Mouse (Mus musculus): ENCODE measurements around the gene A630089N07Rik.
A peak's percentile ranks its signal among the peaks of the same experiment; 100 is the strongest.
"Not testable (repeated sequence)": the region's sequence is repeated elsewhere in the genome, so short reads cannot be mapped to it uniquely, and the experiment has no call there.

The A630089N07Rik gene

DNA sequence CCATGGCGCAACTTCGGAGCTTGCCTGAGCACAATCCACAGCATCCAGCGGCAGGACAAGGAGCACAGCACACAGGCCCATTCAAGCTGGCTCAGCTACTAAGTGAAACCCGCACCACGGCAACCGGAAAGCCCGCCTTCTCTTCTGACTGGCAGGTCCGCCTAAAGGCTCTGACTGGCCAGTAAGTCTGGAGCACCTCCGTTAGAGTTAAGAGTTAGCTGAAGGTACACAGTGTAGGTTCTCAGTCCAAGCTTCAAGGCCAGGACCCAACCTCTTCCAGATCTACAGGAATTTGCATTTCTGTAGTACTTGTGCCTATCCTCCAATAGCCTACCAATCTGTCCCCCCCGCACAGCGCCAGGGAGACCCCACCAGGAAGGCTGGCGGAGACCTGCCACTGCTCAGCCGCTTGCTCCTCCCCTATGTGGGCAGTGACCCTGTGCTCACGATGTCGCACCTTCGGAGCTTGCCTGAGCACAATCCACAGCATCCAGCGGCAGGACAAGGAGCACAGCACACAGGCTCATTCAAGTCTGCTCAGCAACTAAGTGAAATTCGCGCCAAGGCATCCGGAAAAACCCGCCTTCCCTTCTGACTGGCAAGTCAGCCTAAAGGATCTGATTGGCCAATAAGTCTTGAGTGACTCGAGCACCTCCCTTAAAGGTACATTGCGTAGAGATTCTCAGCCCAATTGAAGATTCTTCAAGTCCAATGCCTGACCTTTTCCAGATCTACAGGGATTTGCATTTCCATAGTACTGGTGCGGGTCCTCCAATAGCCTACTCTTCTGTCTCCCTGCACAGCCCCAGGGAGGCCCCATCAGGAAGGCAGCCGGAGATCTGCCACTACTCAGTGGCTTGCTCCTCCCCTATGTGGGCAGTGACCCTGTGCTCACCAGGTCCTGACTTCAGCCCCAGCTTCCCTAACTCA is at the start of gene A630089N07Rik:
Gene A630089N07Rik, minus strand, starts transcription at position 562 of the 930 bp plus-strand sequence.
- H3K9me3 ChIP-seq (ENCODE audit: low read length): peaks cover 41% of the 10 kb centered on the region
- not testable (repeated sequence) for H3K4me1 ChIP-seq (replicated peaks; ENCODE audit: low read depth, low read length); H3K27me3 ChIP-seq (ENCODE audit: insufficient read depth, low read length); H3K36me3 ChIP-seq (ENCODE audit: insufficient read depth, low read length)
- H3K4me3 ChIP-seq (replicated peaks; ENCODE audit: low read length): peak within 1 kb of the TSS; percentile 84

GRCm38 (mm10) chr16:98107109-98107508 is 24.9 kb upstream of the A630089N07Rik start:
- H3K4me3 ChIP-seq (replicated peaks; ENCODE audit: low read length): peak overlapping the region; percentile 54
- no peaks in the 10 kb centered on the region for H3K27me3 ChIP-seq (ENCODE audit: insufficient read depth, low read length)
- no peaks in the 10 kb centered on the region for H3K36me3 ChIP-seq (ENCODE audit: insufficient read depth, low read length)
- TF ChIP-seq CTCF (conservative IDR thresholded peaks at IDR 0.05; ENCODE audit: low read length) (no peak), NANOG (IDR thresholded peaks at IDR 0.05; ENCODE audit: borderline replicate concordance, low read length) (no peak), POU5F1 (IDR thresholded peaks at IDR 0.05; ENCODE audit: borderline replicate concordance, low read length) (no peak)
- no peaks in the 10 kb centered on the region for H3K4me1 ChIP-seq (replicated peaks; ENCODE audit: low read depth, low read length)
- H3K9me3 ChIP-seq (ENCODE audit: low read length): peaks cover 42% of the 10 kb centered on the region

DNA sequence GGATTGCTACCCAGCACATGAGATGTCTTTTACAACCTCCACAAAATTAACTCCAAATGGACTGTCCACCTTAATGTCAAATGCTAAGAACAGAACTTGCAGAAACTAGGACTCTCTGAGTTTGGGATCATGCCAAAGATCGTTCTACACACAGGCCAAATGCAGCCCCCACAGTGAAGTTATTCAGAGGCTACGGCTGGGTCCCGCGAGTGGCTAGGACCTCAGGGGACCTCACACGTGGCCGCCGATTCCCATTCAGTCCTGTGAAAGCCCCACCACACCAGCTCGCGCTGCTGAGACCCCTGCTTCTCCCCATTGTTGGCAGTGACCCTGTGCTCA is 731 bp downstream of the A630089N07Rik start:
- not testable (repeated sequence) for H3K4me1 ChIP-seq (replicated peaks; ENCODE audit: low read depth, low read length)
- peak overlapping the region; percentile 84 for H3K4me3 ChIP-seq (replicated peaks; ENCODE audit: low read length)

GRCm38 (mm10) chr16:98081140-98081539 is 1.1 kb downstream of the A630089N07Rik start:
- peaks cover 49% of the 10 kb centered on the region for H3K9me3 ChIP-seq (ENCODE audit: low read length)
- not testable (repeated sequence) for H3K36me3 ChIP-seq (ENCODE audit: insufficient read depth, low read length); H3K27me3 ChIP-seq (ENCODE audit: insufficient read depth, low read length); H3K4me1 ChIP-seq (replicated peaks; ENCODE audit: low read depth, low read length)
- peak overlapping the region; percentile 84 for H3K4me3 ChIP-seq (replicated peaks; ENCODE audit: low read length)

More for the DNA sequence above, 731 bp downstream of the A630089N07Rik start:
- H3K36me3 ChIP-seq (ENCODE audit: insufficient read depth, low read length); H3K27me3 ChIP-seq (ENCODE audit: insufficient read depth, low read length): not testable (repeated sequence)
- peaks cover 47% of the 10 kb centered on the region for H3K9me3 ChIP-seq (ENCODE audit: low read length)

DNA sequence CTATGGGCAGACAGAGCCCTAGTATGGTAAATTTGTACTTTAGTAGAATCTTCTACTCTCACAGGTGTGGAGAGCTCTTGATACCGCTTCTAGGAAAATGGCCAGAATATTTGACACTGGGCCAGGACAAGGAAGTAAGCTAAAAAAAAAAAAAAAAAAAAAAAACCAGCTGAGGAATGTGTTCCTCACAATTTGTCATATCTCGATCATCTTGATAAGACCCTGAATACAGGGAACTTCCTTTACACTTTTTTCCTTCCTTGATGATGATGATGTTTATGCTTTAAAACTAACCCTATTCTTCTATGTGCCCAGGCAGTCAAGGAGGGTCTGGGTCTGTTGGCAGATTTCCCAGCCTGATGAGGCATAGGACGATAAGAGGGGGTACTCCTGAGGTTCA is 2.9 kb downstream of the A630089N07Rik start:
- not testable (repeated sequence) for H3K4me3 ChIP-seq (replicated peaks; ENCODE audit: low read length); H3K36me3 ChIP-seq (ENCODE audit: insufficient read depth, low read length); H3K4me1 ChIP-seq (replicated peaks; ENCODE audit: low read depth, low read length); H3K27me3 ChIP-seq (ENCODE audit: insufficient read depth, low read length)
- H3K9me3 ChIP-seq (ENCODE audit: low read length): peaks cover 66% of the 10 kb centered on the region

DNA sequence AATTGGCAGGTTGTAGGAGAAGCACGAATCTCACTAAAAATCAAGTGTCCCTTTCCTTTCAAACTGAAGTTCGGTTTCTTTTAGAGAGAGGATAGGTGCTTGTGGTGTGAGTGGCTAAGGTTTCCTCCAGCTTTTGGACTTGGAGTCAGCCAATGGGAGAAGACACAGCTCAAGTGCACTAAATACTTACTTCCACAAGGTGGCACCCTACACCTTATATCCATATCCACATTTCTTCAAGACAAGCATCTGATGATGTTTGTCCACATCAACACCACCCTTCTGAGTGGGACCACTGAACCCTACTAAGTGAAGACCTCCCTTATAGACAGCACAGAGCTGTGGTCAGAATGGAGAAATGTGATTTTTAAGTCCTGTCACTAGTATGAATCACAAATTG is 40.6 kb downstream of the A630089N07Rik start:
- no peaks in the 10 kb centered on the region for H3K36me3 ChIP-seq (ENCODE audit: insufficient read depth, low read length)
- peaks cover 62% of the 10 kb centered on the region for H3K9me3 ChIP-seq (ENCODE audit: low read length)

GRCm38 (mm10) chr16:98034971-98035370 is 47.3 kb downstream of the A630089N07Rik start:
- not testable (repeated sequence) for H3K36me3 ChIP-seq (ENCODE audit: insufficient read depth, low read length); H3K4me3 ChIP-seq (replicated peaks; ENCODE audit: low read length); H3K27me3 ChIP-seq (ENCODE audit: insufficient read depth, low read length); H3K4me1 ChIP-seq (replicated peaks; ENCODE audit: low read depth, low read length)
- H3K9me3 ChIP-seq (ENCODE audit: low read length): peaks cover 75% of the 10 kb centered on the region

More for the DNA sequence above, 40.6 kb downstream of the A630089N07Rik start:
- H3K4me1 ChIP-seq (replicated peaks; ENCODE audit: low read depth, low read length): no peaks in the 10 kb centered on the region
- no peak overlapping the region for H3K4me3 ChIP-seq (replicated peaks; ENCODE audit: low read length)
- TF ChIP-seq CTCF (conservative IDR thresholded peaks at IDR 0.05; ENCODE audit: low read length): 0 out of 2 replicates have a peak, but pooled peaks have one; percentile 6
- TF ChIP-seq NANOG (IDR thresholded peaks at IDR 0.05; ENCODE audit: borderline replicate concordance, low read length): no peak
- no peaks in the 10 kb centered on the region for H3K27me3 ChIP-seq (ENCODE audit: insufficient read depth, low read length)

DNA sequence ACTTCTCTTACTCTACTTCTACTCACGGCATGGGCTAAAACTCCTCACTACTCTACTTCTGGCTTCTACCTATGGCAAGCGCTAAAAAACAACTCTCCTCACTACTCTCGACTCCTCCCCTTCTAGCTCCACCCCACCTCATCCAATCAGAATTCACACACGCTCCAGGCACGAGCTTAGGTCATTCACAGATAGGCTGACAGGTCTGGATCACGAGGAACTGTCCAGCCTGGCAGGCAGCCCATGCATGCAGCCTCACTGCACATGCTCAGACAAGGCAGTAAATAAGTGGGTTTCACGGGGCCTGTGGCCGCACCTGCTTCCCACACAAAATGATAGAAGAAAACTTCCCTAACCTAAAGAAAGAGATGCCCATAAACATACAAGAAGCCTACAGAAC is 56.1 kb downstream of the A630089N07Rik start:
- H3K4me3 ChIP-seq (replicated peaks; ENCODE audit: low read length); H3K36me3 ChIP-seq (ENCODE audit: insufficient read depth, low read length); H3K27me3 ChIP-seq (ENCODE audit: insufficient read depth, low read length); H3K4me1 ChIP-seq (replicated peaks; ENCODE audit: low read depth, low read length): not testable (repeated sequence)
- peaks cover 59% of the 10 kb centered on the region for H3K9me3 ChIP-seq (ENCODE audit: low read length)

- H3K4me3 ChIP-seq (replicated peaks; ENCODE audit: low read length): no peak overlapping the region
- no peaks in the 10 kb centered on the region for H3K27me3 ChIP-seq (ENCODE audit: insufficient read depth, low read length)
- peaks cover 7% of the 10 kb centered on the region; the same call in 1 of the 2 replicates for H3K36me3 ChIP-seq (ENCODE audit: insufficient read depth, low read length)
- H3K9me3 ChIP-seq (ENCODE audit: low read length): peaks cover 65% of the 10 kb centered on the region
- TF ChIP-seq CTCF (conservative IDR thresholded peaks at IDR 0.05; ENCODE audit: low read length) (peak; percentile 55), NANOG (IDR thresholded peaks at IDR 0.05; ENCODE audit: borderline replicate concordance, low read length) (no peak), POU5F1 (IDR thresholded peaks at IDR 0.05; ENCODE audit: borderline replicate concordance, low read length) (no peak)
- no peaks in the 10 kb centered on the region for H3K4me1 ChIP-seq (replicated peaks; ENCODE audit: low read depth, low read length)
Observed at GRCm38 (mm10) chr16:98022657-98023345, 59.4 kb downstream of the A630089N07Rik start.

All from E14TG2a.4 (cell line).